Mouse (Mus musculus) G1E (cell line): ENCODE results near the gene Myom1. TPM values are rescaled to one million over a fixed set of nuclear protein-coding genes. Genes with fewer than 3 reads are reported as not detected.

Experiments used
- ATAC-seq: 2 replicates; pipeline ENCODE4 v1.8.0; 2016; ENCODE audit warnings: mild to moderate bottlenecking; ENCODE audit not compliant: insufficient number of reproducible peaks, poor library complexity, low FRiP score, severe bottlenecking; ENCODE audit errors: extremely low read depth
- DNase-seq: peaks from one replicate; pipeline ENCODE4 v3.0.0; 2012; ENCODE audit warnings: low spot score
- H3K27me3 ChIP-seq: 2 replicates; pipeline ENCODE4 v1.6.1; 2012; ENCODE audit warnings: mild to moderate bottlenecking, low read length, inconsistent platforms; ENCODE audit not compliant: insufficient read depth
- H3K36me3 ChIP-seq: replicated peaks from 2 replicates; pipeline ENCODE3; 2012; ENCODE audit warnings: mild to moderate bottlenecking, inconsistent platforms
- H3K4me1 ChIP-seq: 2 replicates; pipeline ENCODE4 v1.6.1; 2012; ENCODE audit warnings: low read depth, low read length, inconsistent platforms, mixed read lengths; ENCODE audit not compliant: insufficient read depth
- H3K4me3 ChIP-seq: 2 replicates; pipeline ENCODE4 v1.5.1; 2012; ENCODE audit warnings: low read depth, mild to moderate bottlenecking, inconsistent platforms, low read length, moderate library complexity, mixed read lengths
- H3K9me3 ChIP-seq: replicated peaks from 2 replicates; pipeline ENCODE4 v1.6.1; 2012; ENCODE audit warnings: inconsistent platforms
- CTCF ChIP-seq: IDR thresholded peaks from 2 replicates; pipeline ENCODE4 v1.5.1; 2012; ENCODE audit warnings: low read depth, low read length, inconsistent platforms, mixed read lengths
- GATA1 ChIP-seq: IDR thresholded peaks from 2 replicates; pipeline ENCODE4 v1.6.1; 2012; ENCODE audit warnings: borderline replicate concordance, low read length, inconsistent platforms, mixed read lengths
- GATA2 ChIP-seq: IDR thresholded peaks from 2 replicates; pipeline ENCODE4 v1.6.1; 2012; ENCODE audit warnings: low read depth, low read length, inconsistent platforms, borderline replicate concordance
- POLR2AphosphoS5 ChIP-seq: IDR thresholded peaks from 2 replicates; pipeline ENCODE4 v1.6.1; 2012; ENCODE audit warnings: low read depth, low read length, inconsistent platforms; ENCODE audit not compliant: insufficient replicate concordance
- TAL1 ChIP-seq: conservative IDR thresholded peaks from 2 replicates; pipeline ENCODE4 v1.6.1; 2012; ENCODE audit warnings: low read depth, low read length, inconsistent platforms, mixed read lengths
- polyA plus RNA-seq: library from polyadenylated mRNA; stranded (reverse); fragments of >175 nt; gene quantifications from 2 replicates; pipeline ENCODE4 v1.2.3, GENCODE M21; 2012
- total RNA-seq, 2 experiments: library from RNA; stranded (forward) in 1 of 2; stranded (reverse) in 1 of 2; fragments of 200-1000 nt in 1 of 2; fragments of >200 nt in 1 of 2; fragmentation: Nextera tagmentation in 1 of 2; gene quantifications; 2 replicates each; pipeline ENCODE4 v1.2.3; 2014 to 2017

The Myom1 gene
- total and polyA plus RNA-seq, 3 experiments = 0.25 to 1.6 (median 0.71) TPM

DNA sequence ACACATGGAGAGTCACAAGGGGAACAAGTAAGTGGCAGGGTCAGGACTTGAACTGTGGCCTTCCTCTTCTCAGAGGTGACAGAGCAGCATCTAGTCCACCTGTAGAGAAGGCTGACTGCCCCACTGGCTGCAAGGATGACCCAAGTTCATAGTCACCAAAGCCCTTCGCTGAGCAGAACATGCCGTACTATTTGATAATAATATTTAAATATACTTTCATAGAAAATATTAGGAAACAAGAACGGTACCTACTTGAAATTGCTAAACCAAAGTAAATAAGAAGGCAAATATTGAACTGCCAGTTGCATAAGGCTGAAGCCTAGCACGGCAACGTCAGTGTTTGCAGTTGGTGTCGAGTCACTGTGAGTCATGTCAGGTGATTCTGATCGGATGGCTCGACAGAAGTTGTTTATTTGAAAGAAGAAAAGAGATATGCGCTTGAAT lies 86.6 kb downstream of the Myom1 start:
- no peak for TF ChIP-seq POLR2AphosphoS5
- TF ChIP-seq GATA1 = no peak
- TF ChIP-seq TAL1 = no peak
- TF ChIP-seq CTCF = no peak
- no peak for TF ChIP-seq GATA2
- Histone ChIP-seq H3K4me3 (no peak overlapping the region), H3K27me3 (no peaks in the 10 kb centered on the region), H3K9me3 (no peaks in the 10 kb centered on the region), H3K4me1 (peaks cover 19% of the 10 kb centered on the region), H3K36me3 (no peaks in the 10 kb centered on the region)
- peak; percentile 59; the same call in 1 of the 2 replicates for ATAC-seq
- DNase-seq = no peak

DNA sequence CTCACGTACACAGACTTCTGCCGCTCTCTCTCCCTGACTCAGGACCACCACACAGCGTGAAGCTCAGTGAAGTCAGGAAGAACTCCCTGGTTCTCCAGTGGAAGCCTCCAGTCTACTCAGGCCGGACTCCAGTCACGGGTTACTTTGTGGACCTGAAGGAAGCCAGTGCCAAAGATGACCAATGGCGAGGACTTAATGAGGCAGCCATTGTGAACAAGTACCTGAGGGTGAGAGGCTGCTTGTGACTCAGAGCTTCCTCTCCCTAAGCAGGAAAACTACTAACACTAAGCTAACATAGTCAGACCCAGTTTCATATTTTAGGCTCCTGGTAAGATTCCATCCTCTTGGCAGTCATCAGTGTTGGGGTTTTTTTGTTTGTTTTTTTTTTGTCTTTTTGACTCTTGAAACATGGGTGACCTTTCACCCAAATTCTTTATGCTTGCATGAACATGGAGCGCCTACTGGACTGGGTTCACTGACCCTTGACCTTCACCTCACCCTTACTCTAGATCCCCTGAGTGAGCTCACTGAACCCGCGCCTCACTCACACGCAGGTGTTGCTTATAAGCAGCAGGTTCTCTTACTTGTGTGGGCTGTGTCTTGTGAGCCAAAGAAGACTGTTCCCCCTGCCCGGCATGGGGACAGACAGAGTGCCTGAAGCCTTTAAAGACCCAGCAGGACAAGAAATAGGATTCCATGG lies 87.5 kb downstream of the Myom1 start:
- DNase-seq = no peak
- Histone ChIP-seq H3K9me3 (no peaks in the 10 kb centered on the region), H3K4me3 (no peak overlapping the region), H3K4me1 (peaks cover 19% of the 10 kb centered on the region), H3K36me3 (no peaks in the 10 kb centered on the region), H3K27me3 (no peaks in the 10 kb centered on the region)
- no peak for ATAC-seq
- TF ChIP-seq GATA2 (no peak), GATA1 (no peak)

DNA sequence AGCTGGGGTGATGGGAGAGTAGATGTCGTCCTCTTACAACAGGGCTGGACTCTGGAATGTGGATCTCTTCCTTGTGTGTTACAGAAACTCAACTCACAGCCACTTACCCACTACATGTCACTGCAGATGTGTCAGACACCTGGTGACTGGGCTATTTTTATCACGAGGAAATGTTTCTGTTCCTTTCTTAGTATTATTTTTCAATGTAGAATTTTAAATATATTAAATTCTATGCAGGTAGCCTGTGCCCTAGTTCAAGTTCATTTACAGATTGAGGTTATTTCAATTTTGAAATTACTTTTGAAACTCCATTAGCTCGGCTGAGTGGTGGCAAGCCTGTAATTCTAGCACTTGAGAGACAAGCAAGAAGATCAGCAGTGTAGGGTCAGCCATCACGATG lies 88.6 kb downstream of the Myom1 start:
- no peaks in the 10 kb centered on the region for H3K36me3 ChIP-seq
- H3K4me1 ChIP-seq = peaks cover 19% of the 10 kb centered on the region
- ATAC-seq (no peak), DNase-seq (no peak)
- no peak overlapping the region for H3K4me3 ChIP-seq
- no peaks in the 10 kb centered on the region for H3K27me3 ChIP-seq
- TF ChIP-seq GATA1 (no peak), GATA2 (no peak), TAL1 (no peak), POLR2AphosphoS5 (no peak), CTCF (no peak)
- no peaks in the 10 kb centered on the region for H3K9me3 ChIP-seq

DNA sequence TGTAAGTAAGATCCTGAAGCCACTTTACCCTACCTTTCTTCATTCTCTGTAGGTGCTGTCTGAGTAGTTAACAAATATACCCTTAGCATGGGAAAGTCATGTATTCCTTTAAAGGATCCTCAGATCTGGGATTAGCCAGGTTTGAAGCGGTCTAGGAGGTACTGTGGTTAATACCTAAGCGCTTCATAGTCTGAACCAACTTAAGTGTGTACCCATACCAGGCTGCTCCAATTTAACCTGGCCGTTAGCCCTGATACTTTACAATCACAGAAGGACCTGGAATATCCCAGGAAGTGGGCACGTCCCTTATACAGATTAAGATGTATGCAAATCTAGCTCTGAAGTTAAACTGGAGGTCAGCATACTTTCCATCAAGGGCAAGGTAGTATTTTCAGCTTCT lies 89.9 kb downstream of the Myom1 start:
- H3K4me3 ChIP-seq = no peak overlapping the region
- H3K9me3 ChIP-seq = no peaks in the 10 kb centered on the region
- no peak for ATAC-seq
- no peaks in the 10 kb centered on the region for H3K27me3 ChIP-seq
- no peak for DNase-seq
- H3K4me1 ChIP-seq = peaks cover 18% of the 10 kb centered on the region
- no peaks in the 10 kb centered on the region for H3K36me3 ChIP-seq
- no peak for TF ChIP-seq GATA2
- TF ChIP-seq TAL1 = no peak
- TF ChIP-seq GATA1 = no peak
- no peak for TF ChIP-seq POLR2AphosphoS5
- TF ChIP-seq CTCF = no peak

DNA sequence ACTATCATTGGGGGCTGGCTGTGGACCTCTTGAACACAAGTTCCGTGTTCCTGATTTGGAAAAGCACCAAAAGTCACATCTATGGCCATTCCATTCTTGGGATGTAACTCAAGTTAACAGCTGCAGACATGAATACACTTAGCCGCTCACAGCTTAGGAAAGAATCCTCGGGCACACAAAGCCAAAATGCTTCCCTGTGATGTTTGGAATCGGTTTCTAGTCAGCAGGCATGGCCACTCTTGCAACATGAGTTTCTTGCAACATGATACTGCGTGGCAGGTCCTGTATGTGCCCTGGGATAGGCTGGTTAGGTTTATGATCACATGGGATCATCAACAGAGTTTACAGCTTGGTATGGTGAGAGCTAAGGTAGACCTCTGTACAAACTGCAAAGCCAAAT lies 91.4 kb downstream of the Myom1 start:
- H3K4me3 ChIP-seq = no peak overlapping the region
- ATAC-seq (no peak), DNase-seq (no peak)
- TF ChIP-seq TAL1 (no peak), CTCF (no peak), GATA1 (no peak), POLR2AphosphoS5 (no peak), GATA2 (no peak)
- peaks cover 10% of the 10 kb centered on the region for H3K4me1 ChIP-seq
- no peaks in the 10 kb centered on the region for H3K9me3 ChIP-seq
- H3K36me3 ChIP-seq = no peaks in the 10 kb centered on the region
- H3K27me3 ChIP-seq = no peaks in the 10 kb centered on the region

DNA sequence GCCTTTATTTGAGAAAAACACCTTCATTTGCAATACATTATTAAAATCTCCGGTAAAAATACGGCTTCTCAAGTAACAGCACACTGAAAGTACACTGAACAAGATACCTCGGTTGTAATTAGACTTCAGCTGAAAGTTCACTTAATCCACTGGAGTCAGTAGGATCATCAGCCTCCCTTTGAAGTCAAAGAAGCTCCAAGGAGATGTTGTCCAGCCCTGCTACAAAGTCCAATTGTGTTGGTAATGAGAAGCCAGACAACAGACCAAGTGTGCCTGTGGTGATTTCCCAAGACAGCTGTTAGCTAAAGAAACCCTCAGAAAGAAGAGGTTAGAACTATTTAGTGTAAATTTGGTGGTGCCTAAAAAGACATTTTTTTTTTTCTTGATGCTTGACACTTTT lies 92.0 kb downstream of the Myom1 start:
- H3K4me3 ChIP-seq = no peak overlapping the region
- H3K9me3 ChIP-seq = no peaks in the 10 kb centered on the region
- no peaks in the 10 kb centered on the region for H3K36me3 ChIP-seq
- no peaks in the 10 kb centered on the region for H3K27me3 ChIP-seq
- ATAC-seq (no peak), DNase-seq (no peak)
- TF ChIP-seq CTCF = no peak
- TF ChIP-seq GATA2 = no peak
- no peak for TF ChIP-seq TAL1
- no peak for TF ChIP-seq GATA1
- TF ChIP-seq POLR2AphosphoS5 = no peak
- peaks cover 4% of the 10 kb centered on the region for H3K4me1 ChIP-seq
